Mouse (Mus musculus) layer of hippocampus, adult 8-10 months (tissue): ENCODE results near the gene Strbp. TPM values are rescaled to one million over a fixed set of nuclear protein-coding genes. Genes with fewer than 3 reads are reported as not detected.

Experiments used
- microRNA-seq, 2 experiments: library from miRNA; unstranded; fragments of <30 nt; microRNA quantifications; one replicate each; pipeline ENCODE4 v1.2.0; 2022
- total RNA-seq, 4 experiments: library from RNA; stranded (reverse); gene quantifications; 2 replicates each; pipeline ENCODE4 v1.2.4; 2022

Strbp gene
- total RNA-seq, 4 experiments from 2014 or later: 154 to 203 (median 181) TPM

Small RNA genes lying within 50 kb of the gene (microRNA-seq; reads per million reads assigned to microRNA genes)
- 0.25 to 0.32 reads per million in 2 experiments for gene Mir5128

Other genes starting within 250 kb of the Strbp start
- gene Gpr21, start 187.5 kb downstream of the Strbp start, total RNA-seq: 1 to 10 TPM; 2.5 to 4.7 (median 3.9) TPM
- gene Crb2, start 72.4 kb upstream of the Strbp start, total RNA-seq: 1 to 10 TPM; 2.8 to 6.0 (median 4.7) TPM